Mouse (Mus musculus): ENCODE measurements around the gene Fus. TPM values are rescaled to one million over a fixed set of nuclear protein-coding genes. Genes with fewer than 3 reads are reported as not detected.
A peak's percentile ranks its signal among the peaks of the same experiment; 100 is the strongest.
"Not testable (repeated sequence)": the region's sequence is repeated elsewhere in the genome, so short reads cannot be mapped to it uniquely, and the experiment has no call there.

The Fus gene
- polyA plus RNA-seq, 1 experiment from 2014 or later: 390 TPM

DNA sequence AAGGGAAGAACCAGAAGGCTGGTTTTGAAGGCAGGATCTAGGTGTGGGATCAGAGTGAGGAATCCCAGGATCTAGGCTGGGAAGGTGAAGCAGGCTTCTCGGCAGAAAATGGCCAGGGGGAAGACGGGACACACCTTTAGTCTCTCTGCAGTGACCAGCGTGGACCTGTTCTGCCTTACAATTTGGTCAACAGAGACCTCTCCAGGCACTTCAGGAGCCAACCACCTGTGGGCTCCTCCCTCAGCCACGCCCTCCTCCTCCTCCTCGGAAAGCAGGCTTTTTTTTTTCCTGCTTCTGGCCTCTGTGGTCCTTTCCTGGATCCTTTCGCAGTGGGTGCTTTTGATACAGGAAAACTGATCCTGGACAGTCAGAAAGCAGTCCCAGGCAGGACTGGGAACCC, 37.3 kb upstream of the Fus start, which contains the start of gene Prss8:
Prss8 (minus strand) TSS at position 182 of the 400 bp plus-strand sequence.
- Histone ChIP-seq H3K4me1 (peaks cover 33% of the 10 kb centered on the region), H3K36me3 (peaks cover 24% of the 10 kb centered on the region), H3K4me3 (peak within 1 kb of the TSS; percentile 27), H3K9ac (peak within 1 kb of the TSS; percentile 37), H3K9me3 (no peaks in the 10 kb centered on the region), H3K27ac (no peak within 1 kb of the TSS), H3K27me3 (peaks cover 28% of the 10 kb centered on the region), H3K4me2 (peak within 1 kb of the TSS; percentile 29)
- WGBS: 10% methylated on average over 6 of the region's 6 CpGs
- no peak for ATAC-seq (ENCODE audit: insufficient number of reproducible peaks, low FRiP score, low TSS enrichment, low read depth)

DNA sequence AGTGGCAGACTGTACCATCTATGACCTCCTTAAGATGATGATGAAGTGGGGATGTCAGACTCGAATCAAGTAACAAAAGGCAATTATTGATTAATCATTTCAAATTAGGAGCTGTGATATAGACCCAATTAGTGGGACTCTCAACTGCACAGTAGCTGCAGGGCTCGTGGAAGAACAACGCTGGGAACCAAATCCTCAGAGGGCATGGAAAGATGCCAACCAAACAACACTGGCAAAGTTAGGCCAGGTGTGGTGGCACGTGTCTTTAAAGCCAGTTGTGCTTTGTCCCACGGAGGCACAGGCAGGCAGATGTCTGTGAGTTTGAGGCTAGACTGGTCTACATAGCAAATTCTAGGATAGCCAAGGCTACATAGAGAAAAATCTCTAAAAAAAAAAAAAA, 36.6 kb upstream of the Fus start:
- H3K27ac ChIP-seq: no peak overlapping the region
- no peaks in the 10 kb centered on the region for H3K9me3 ChIP-seq
- H3K4me3 ChIP-seq: no peak overlapping the region
- H3K4me2 ChIP-seq: no peak overlapping the region
- H3K9ac ChIP-seq: no peak overlapping the region
- peaks cover 17% of the 10 kb centered on the region for H3K36me3 ChIP-seq
- peaks cover 28% of the 10 kb centered on the region for H3K27me3 ChIP-seq
- H3K4me1 ChIP-seq: peaks cover 33% of the 10 kb centered on the region
- WGBS: 67% methylated on average over 5 of the region's 5 CpGs
- no peak for ATAC-seq (ENCODE audit: insufficient number of reproducible peaks, low FRiP score, low TSS enrichment, low read depth)

DNA sequence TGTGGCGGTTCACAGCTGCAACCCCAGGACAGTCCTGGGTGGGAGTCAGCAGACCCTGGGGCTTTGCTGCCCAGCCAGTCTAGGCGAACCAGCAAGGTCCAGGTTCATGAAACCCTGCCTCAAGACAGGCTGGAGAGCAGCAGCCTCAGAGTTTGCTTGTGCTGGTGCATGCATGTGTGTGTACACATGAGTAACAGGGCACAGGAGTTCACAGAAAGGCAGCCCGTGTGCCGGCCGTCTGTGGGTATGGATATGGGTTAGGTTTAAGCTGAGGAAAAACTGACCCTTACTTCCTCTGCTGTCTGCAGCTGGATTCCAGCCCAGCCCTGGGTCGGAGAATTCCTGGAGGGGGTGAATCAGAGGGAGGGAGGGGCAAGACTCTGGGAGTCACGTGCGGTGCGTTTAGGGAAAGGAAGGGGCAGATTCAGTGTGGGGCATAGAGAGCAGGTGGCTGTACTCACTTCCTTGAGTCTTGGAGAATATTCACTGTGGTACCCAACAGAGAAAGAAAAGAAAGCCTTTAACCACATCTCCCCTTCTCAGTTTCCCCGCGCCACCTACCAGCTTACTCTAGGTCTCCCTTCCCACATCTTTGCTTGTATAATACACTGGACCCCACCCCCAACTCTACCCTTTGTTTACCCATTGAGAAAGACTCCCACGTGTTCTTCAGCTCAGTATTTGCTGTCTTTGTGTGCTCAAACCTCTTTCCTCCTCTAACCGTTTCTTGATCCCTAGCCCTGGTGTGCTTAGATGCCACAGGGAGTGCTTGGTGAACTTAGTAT, 35.7 kb upstream of the Fus start:
- no peak overlapping the region for H3K4me3 ChIP-seq

DNA sequence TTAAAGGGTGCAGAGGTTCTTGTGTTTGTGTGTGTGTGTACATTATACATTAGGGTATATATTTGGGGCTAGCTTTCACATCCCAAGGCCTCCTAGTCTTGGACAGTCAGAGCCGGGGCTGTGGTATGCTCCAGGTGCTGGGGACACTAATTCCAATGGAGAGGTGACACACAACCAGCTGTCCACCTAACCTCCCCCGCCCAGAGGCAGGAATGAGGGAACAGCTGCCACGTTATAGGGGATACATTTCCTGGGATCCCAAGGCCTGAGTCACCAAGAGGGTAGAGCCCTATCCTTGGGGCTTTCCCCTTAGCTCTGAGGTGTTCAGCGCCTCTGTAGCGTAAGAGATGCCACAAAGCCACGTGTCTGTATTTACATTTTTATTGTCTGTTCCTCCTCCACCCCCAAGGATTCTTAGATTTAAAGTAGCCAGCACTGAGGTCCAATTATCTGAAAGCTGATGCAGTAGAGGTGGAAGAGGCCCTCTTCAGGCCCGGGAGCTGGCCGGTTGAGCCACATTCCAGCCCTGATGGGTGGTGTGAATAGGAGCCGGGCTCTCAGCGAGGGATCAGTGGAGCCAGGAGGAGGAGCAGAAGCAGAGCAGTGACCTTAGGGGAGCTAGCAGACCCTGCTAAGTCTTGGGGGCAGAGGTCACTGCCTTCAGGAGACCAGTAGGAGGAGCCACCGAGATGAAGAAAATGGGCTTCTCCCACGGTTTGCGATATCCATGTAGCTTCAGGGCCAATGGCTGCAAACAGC, 34.8 kb upstream of the Fus start:
- Histone ChIP-seq H3K27me3 (peaks cover 28% of the 10 kb centered on the region), H3K27ac (0 out of 2 replicates have a peak overlapping the region, but pooled peaks have one; percentile 22), H3K9ac (0 out of 2 replicates have a peak overlapping the region, but pooled peaks have one; percentile 7), H3K4me1 (peaks cover 40% of the 10 kb centered on the region), H3K9me3 (no peaks in the 10 kb centered on the region), H3K36me3 (no peaks in the 10 kb centered on the region), H3K4me3 (no peak overlapping the region), H3K4me2 (no peak overlapping the region)
- 21% methylated on average over 13 of the region's 13 CpGs for WGBS
- no peak for ATAC-seq (ENCODE audit: insufficient number of reproducible peaks, low FRiP score, low TSS enrichment, low read depth)

More for the DNA sequence above, 35.7 kb upstream of the Fus start:
- Histone ChIP-seq H3K36me3 (peaks cover 7% of the 10 kb centered on the region; the same call in 1 of the 2 replicates), H3K9me3 (no peaks in the 10 kb centered on the region), H3K27me3 (peaks cover 28% of the 10 kb centered on the region), H3K4me1 (peaks cover 39% of the 10 kb centered on the region), H3K9ac (no peak overlapping the region), H3K4me2 (no peak overlapping the region), H3K27ac (no peak overlapping the region)
- no peak for ATAC-seq (ENCODE audit: insufficient number of reproducible peaks, low FRiP score, low TSS enrichment, low read depth)
- WGBS: 39% methylated on average over 13 of the region's 13 CpGs

DNA sequence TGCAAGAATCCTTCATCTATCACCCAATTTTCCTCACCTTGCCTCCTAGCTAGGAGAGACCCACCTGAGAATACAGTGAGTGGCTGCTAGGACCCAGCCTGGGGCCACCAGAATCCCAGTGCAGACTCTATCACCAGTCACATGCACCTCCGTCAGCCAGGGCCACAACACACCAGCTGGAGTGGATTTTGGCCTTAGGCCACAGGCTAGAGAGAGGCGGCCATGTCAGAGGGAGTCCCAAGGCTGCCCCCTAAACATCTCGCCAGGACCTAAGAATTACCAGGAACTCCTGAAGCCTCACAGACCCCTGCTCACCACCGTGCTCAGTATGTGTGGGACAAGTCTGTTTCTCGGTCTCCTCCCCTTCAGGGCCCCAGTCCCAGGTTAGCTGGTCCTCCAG, 33.2 kb upstream of the Fus start:
- Histone ChIP-seq H3K4me3 (no peak overlapping the region), H3K4me1 (peaks cover 36% of the 10 kb centered on the region), H3K36me3 (no peaks in the 10 kb centered on the region), H3K27me3 (peaks cover 12% of the 10 kb centered on the region), H3K9ac (no peak overlapping the region), H3K9me3 (no peaks in the 10 kb centered on the region), H3K4me2 (no peak overlapping the region), H3K27ac (no peak overlapping the region)
- WGBS: 80% methylated on average over 5 of the region's 5 CpGs
- ATAC-seq (ENCODE audit: insufficient number of reproducible peaks, low FRiP score, low TSS enrichment, low read depth): no peak

DNA sequence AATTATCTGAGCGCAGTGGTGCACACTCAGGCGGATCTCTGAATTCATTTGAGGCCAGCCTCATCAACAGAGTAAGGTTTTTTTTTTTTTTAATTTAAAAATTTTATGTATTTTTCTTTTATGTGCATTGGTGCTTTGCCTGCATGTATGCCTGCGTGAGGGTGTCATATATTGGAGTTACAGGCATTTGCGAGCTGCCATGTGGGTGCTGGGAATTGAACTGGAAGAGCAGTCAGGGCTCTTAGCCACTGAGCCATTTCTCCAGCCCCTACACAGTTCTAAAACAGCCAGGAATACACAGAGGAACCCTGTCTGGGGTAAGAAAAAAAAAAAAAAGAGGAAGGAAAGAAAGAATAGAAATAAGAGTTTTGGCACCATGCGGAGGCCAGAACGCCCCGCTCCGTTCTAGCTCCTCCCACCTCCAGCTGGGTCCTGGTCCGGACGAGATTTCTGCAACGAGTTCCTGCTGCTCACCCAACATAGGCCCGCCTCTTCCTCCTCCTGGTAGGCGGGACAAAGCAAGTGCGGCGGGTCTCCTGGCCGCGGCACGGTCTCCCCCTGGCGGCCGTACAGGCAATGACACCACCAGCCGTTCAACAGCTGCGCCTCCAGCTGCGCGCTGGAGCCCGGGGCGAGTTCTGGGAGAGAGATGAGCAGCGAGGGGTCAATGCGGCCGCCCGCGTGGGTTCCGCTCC, 32.1 kb upstream of the Fus start:
- peak; percentile 95 for ATAC-seq (ENCODE audit: insufficient number of reproducible peaks, low FRiP score, low TSS enrichment, low read depth)
- peak overlapping the region; percentile 79 for H3K4me3 ChIP-seq

DNA sequence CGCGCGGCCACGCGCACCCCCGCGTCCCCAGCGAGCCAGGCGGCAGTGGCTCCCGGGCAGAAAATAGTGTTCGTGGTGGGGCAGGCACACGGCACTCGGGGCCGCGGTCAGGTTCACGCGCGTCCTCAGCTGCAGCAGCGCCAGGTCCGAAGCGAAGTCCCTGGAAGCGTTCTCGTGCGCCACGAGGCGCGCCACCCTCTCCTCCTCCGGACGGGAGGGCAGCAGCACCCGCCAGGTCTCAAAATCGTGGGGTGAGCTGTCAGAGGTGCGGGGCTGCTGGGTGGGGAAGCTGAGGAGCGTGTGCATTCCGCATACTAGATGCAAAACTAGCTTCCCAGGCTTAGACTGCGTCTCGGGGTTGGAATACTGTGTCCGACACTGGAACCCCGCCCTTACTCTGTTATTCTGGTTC, 31.5 kb upstream of the Fus start:
- H3K27ac ChIP-seq: peak overlapping the region; percentile 88
- H3K9ac ChIP-seq: peak overlapping the region; percentile 76
- 2% methylated on average over 38 of the region's 38 CpGs for WGBS
- peak; percentile 20; the same call in 1 of the 2 replicates for ATAC-seq (ENCODE audit: insufficient number of reproducible peaks, low FRiP score, low TSS enrichment, low read depth)
- no peaks in the 10 kb centered on the region for H3K36me3 ChIP-seq
- peak overlapping the region; percentile 91 for H3K4me2 ChIP-seq
- H3K9me3 ChIP-seq: no peaks in the 10 kb centered on the region
- H3K4me3 ChIP-seq: peak overlapping the region; percentile 79
- H3K4me1 ChIP-seq: peaks cover 24% of the 10 kb centered on the region
- H3K27me3 ChIP-seq: no peaks in the 10 kb centered on the region

More for the DNA sequence above, 32.1 kb upstream of the Fus start:
- peak overlapping the region; percentile 91 for H3K4me2 ChIP-seq
- peaks cover 26% of the 10 kb centered on the region for H3K4me1 ChIP-seq
- H3K36me3 ChIP-seq: no peaks in the 10 kb centered on the region
- peaks cover 3% of the 10 kb centered on the region; the same call in 1 of the 2 replicates for H3K27me3 ChIP-seq
- 6% methylated on average over 32 of the region's 32 CpGs for WGBS
- H3K9ac ChIP-seq: peak overlapping the region; percentile 76
- no peaks in the 10 kb centered on the region for H3K9me3 ChIP-seq
- peak overlapping the region; percentile 88 for H3K27ac ChIP-seq

DNA sequence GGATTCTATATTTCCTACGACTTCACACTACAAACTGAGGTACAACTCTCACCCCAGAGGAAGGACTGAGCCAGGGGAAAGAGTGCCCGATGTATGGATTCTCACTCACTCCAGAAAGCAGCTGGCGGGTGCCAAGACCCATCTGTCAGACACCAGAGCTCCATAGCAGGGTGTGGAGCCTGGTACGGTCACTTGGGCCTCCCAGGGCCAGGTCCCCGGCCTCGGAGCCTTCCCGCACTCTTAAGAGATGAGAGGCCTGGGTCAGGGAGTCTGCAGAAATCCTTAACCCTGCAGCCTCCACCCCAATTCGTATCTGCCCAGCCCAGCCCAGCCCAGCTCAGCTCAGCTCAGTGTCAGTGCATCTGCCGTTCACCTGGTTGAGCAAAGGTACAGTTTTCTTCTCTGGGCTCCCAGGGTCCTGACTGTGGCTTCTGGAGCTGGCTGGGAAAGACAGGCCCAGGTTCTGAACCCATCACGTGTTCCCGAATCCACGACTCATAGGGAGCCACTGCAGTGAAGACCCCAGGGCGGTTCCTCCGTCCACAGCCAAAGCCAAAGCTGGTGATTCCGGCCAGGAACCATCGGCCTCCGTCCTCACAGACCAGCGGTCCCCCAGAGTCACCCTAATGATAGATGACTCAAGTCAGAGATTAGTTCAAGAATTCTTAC, 30.9 kb upstream of the Fus start:
- Histone ChIP-seq H3K4me1 (peaks cover 21% of the 10 kb centered on the region), H3K27me3 (no peaks in the 10 kb centered on the region), H3K4me2 (peak overlapping the region; percentile 91), H3K36me3 (no peaks in the 10 kb centered on the region), H3K9me3 (no peaks in the 10 kb centered on the region), H3K27ac (peak overlapping the region; percentile 88), H3K4me3 (peak overlapping the region; percentile 79), H3K9ac (peak overlapping the region; percentile 76)
- WGBS: 58% methylated on average over 18 of the region's 18 CpGs
- ATAC-seq (ENCODE audit: insufficient number of reproducible peaks, low FRiP score, low TSS enrichment, low read depth): no peak

DNA sequence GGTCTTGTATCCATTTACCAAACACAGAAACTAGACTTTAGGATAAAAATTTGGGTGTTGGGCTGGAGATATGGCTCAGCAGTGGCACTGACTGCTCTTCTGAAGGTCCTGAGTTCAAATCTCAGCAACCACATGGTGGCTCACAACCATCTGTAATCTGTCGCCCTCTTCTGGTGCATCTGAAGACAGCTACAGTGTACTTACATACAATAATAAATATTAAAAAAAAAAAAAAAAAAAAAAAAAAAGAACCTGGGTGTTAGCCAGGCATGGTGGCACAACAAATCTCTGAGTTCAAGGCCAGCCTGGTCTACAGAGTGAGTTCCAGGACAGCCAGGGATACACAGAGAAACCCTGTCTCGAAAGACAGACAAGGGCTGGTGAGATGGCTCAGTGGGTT, 25.2 kb upstream of the Fus start:
- not testable (repeated sequence) for H3K4me2 ChIP-seq; H3K9ac ChIP-seq; H3K9me3 ChIP-seq; H3K4me3 ChIP-seq; H3K36me3 ChIP-seq; H3K27ac ChIP-seq; ATAC-seq (ENCODE audit: insufficient number of reproducible peaks, low FRiP score, low TSS enrichment, low read depth); H3K4me1 ChIP-seq
- peaks cover 38% of the 10 kb centered on the region for H3K27me3 ChIP-seq
- WGBS: 59% methylated on average over 2 of the region's 2 CpGs

DNA sequence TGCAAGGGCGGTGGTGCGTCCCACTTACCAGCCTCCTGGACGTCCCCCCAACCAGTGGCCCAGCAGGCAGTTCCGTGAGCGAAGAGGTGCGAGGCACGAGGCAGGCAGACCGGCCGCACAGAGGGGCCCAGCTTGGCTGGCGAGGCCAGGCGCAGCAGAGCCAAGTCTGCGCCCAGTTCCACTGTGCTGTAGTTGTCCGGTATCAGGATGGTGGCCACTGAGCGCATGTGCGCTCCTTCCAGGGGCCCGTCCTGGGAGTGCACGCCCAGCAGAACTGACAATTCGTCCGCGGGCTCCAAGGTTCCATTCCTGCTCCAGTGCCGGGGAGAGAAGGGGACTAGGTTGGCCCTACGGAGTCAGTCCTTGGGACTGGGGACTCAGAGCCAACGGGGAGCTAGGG, 22.6 kb upstream of the Fus start:
- H3K27me3 ChIP-seq: peaks cover 38% of the 10 kb centered on the region
- H3K9me3 ChIP-seq: no peaks in the 10 kb centered on the region
- H3K4me3 ChIP-seq: peak overlapping the region; percentile 20
- peaks cover 4% of the 10 kb centered on the region for H3K4me1 ChIP-seq
- WGBS: 8% methylated on average over 23 of the region's 23 CpGs
- ATAC-seq (ENCODE audit: insufficient number of reproducible peaks, low FRiP score, low TSS enrichment, low read depth): no peak
- H3K9ac ChIP-seq: no peak overlapping the region
- peak overlapping the region; percentile 20; the same call in 1 of the 2 replicates for H3K4me2 ChIP-seq
- H3K27ac ChIP-seq: no peak overlapping the region
- no peaks in the 10 kb centered on the region for H3K36me3 ChIP-seq

DNA sequence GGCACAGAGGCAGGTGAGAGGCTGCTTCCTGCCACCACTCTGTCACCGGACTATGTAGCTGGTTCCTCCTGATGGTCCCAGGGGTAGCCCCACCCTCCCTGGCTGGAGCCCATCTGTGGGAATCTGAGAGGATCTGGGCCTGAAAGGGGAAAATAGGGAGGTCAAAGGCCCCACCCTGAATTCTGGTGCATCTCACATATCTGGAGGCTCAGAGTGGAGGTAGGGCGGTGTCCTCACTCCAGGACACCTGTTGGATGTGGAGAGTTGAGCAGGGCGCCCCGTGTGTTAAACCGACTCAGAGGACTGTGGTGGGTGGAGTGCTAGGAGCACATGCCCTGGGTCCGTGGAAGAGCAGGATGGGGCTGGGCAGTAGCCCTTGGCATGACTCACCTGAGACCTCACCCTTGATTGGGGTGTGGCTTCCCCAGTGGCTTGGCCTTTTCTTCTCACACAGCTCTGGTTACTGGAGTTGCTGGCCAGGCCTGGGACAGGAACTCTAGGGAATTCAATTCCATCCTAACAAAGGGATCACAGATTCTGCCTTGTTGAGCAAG, 20.7 kb upstream of the Fus start, which contains the start of gene Prss36:
Prss36 (minus strand) TSS at position 256 of the 554 bp plus-strand sequence.
- H3K36me3 ChIP-seq: no peaks in the 10 kb centered on the region
- H3K4me1 ChIP-seq: peaks cover 4% of the 10 kb centered on the region
- no peak within 1 kb of the TSS for H3K4me3 ChIP-seq
- H3K9me3 ChIP-seq: no peaks in the 10 kb centered on the region
- ATAC-seq (ENCODE audit: insufficient number of reproducible peaks, low FRiP score, low TSS enrichment, low read depth): 0 out of 2 replicates have a peak, but pooled peaks have one; percentile 48
- H3K27me3 ChIP-seq: peaks cover 38% of the 10 kb centered on the region
- H3K9ac ChIP-seq: no peak within 1 kb of the TSS
- H3K27ac ChIP-seq: no peak within 1 kb of the TSS
- 73% methylated on average over 6 of the region's 6 CpGs for WGBS
- H3K4me2 ChIP-seq: no peak within 1 kb of the TSS
